ENCODE assay signal across 9 mouse cellular contexts in genomic region chr7:138428826-138429225, GRCm38 (mm10). TPM values are rescaled to one million over a fixed set of nuclear protein-coding genes. Genes with fewer than 3 reads are reported as not detected.
DNase-seq lines count a peak whose midpoint lies in the region; TF ChIP-seq lines count a peak whose summit lies in the region.
"Had no signal": no experiment of that assay in that cellular context is flagged by ENCODE, and none has a peak within 500 bp of the region (broad histone marks: within the 10 kb centered on the region; RNA-seq: fewer than 3 reads in every experiment).

No protein-coding gene starts in this region.

- H3K27me3 ChIP-seq in cerebellum, adult 2 months (ENCODE audit: control insufficient read depth, insufficient read depth, low read length) = no peaks in the 10 kb centered on the region
- H3K27me3 ChIP-seq: neural tube, embryonic 13.5 days had no signal

- 47% methylated on average over 1 of the region's 1 CpGs for WGBS in cerebellum, adult 2 months

- peak; percentile 59 for DNase-seq in layer of hippocampus, adult 11-12 months (ENCODE audit: low spot score)
- no peak for DNase-seq in layer of hippocampus, adult 9-10 months (ENCODE audit: low spot score)
- DNase-seq in R1 (ENCODE audit: low read depth, low spot score) = peak; percentile 39
- peak; percentile 33 to 48 for DNase-seq in cerebellum, adult 2 months
- DNase-seq in kidney, adult 9 months = peak; percentile 61
- DNase-seq in lung, postnatal 14 days = peak; percentile 62
- DNase-seq in thymus, postnatal 0 days (ENCODE audit: low spot score) = no peak
- DNase-seq in heart, postnatal 25 days (ENCODE audit: low spot score) = no peak

- no peak overlapping the region for H3K4me3 ChIP-seq in cerebellum, adult 2 months (replicated peaks; ENCODE audit: insufficient read depth, low read depth, low read length)
- H3K4me3 ChIP-seq: neural tube, embryonic 13.5 days had no signal

- H3K4me1 ChIP-seq in cerebellum, adult 2 months (ENCODE audit: control insufficient read depth, insufficient read depth, low read length) = no peaks in the 10 kb centered on the region; the same call in 1 of the 2 replicates
- H3K4me1 ChIP-seq: neural tube, embryonic 13.5 days had no signal

- intact Hi-C loops in heart, postnatal 25 days (cut with DNase I) = loop anchor here (5.0 kb wide), 1 partner anchor 952 kb away; no protein-coding TSS in a partner anchor

- TF ChIP-seq POLR2A in cerebellum, adult 2 months (IDR thresholded peaks at IDR 0.05; ENCODE audit: borderline replicate concordance, insufficient read depth, low read length) = no peak

- H3K27ac ChIP-seq in cerebellum, adult 2 months (ENCODE audit: insufficient read depth, low read length) = no peak overlapping the region
- H3K27ac ChIP-seq: neural tube, embryonic 13.5 days had no signal

- TF ChIP-seq CTCF in cerebellum, adult 2 months (IDR thresholded peaks at IDR 0.05; ENCODE audit: borderline replicate concordance, insufficient read depth, low read depth, low read length) = peak; percentile 68

RNA-seq across cellular contexts. Expression of gene Tcerg1l, which starts 31.3 kb away (rescaled TPM):
- 5.3 TPM in 2 replicates for polyA plus RNA-seq in cerebellum, adult 2 months (2012; rRNA removed)
- 0.21 and 0.36 TPM in 2 replicates for polyA plus RNA-seq in thymus, postnatal 0 days (2015; fragmentation: Nextera tagmentation; extraction: Ambion mirVana)
- not detected for total RNA-seq in heart, postnatal 25 days (2021)

Comparison
In these comparisons a context has a peak if more than half of its experiments do, and no peak if none do; other contexts are left out.
1. DNase-seq: peak in layer of hippocampus, adult 11-12 months (single experiment), R1 (single experiment), cerebellum, adult 2 months (2 of 2), kidney, adult 9 months (single experiment) and lung, postnatal 14 days (single experiment); none in layer of hippocampus, adult 9-10 months (single experiment), thymus, postnatal 0 days (single experiment) and heart, postnatal 25 days (single experiment).